Mouse (Mus musculus): Measurements from ENCODE around the gene Zfp523. TPM values are rescaled to one million over a fixed set of nuclear protein-coding genes. Genes with fewer than 3 reads are reported as not detected.
"Not testable (repeated sequence)": the region's sequence is repeated elsewhere in the genome, so short reads cannot be mapped to it uniquely, and the experiment has no call there.

Gene Zfp523
- polyA plus RNA-seq, 1 experiment from 2014 or later, result 51.9 TPM

DNA sequence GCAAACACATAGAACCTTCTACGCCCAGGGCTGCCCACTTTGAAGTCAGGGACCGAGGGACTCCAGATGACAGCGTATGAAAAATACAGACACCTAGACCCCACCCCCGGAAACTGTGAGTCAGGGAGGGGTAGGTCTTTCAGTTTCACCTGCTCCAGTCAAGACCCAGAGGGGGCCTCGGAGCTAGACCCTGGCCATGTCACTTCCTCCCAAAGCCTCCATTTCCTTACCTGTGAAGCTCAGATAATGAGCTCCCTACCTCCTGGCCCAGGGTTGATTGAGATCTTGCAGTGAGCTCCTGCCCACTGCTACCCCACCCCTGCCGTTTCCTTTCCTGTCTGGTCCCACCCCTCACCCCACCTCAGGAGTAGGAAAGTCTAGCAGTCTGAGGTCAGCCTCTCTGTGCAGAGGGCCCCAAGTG lies 35.0 kb downstream of the Zfp523 start:
- Histone ChIP-seq H3K4me3 (replicated peaks) (no peak overlapping the region), H3K4me2 (no peak overlapping the region), H3K9me3 (no peaks in the 10 kb centered on the region), H3K27me3 (no peaks in the 10 kb centered on the region), H3K9ac (replicated peaks) (0 out of 2 replicates have a peak overlapping the region, but pooled peaks have one; percentile 2), H3K4me1 (replicated peaks) (peaks cover 28% of the 10 kb centered on the region), H3K27ac (no peak overlapping the region), H3K36me3 (no peaks in the 10 kb centered on the region)
- no peak for ATAC-seq (ENCODE audit: insufficient number of reproducible peaks, insufficient read depth, low FRiP score, low TSS enrichment, low read depth)
- WGBS, result 66% methylated on average over 6 of the region's 6 CpGs

GRCm38 (mm10) chr17:28212391-28212790 lies 35.5 kb downstream of the Zfp523 start:
- Histone ChIP-seq H3K4me3 (replicated peaks) (no peak overlapping the region), H3K4me1 (replicated peaks) (peaks cover 26% of the 10 kb centered on the region), H3K27me3 (no peaks in the 10 kb centered on the region), H3K27ac (no peak overlapping the region), H3K36me3 (no peaks in the 10 kb centered on the region), H3K9me3 (no peaks in the 10 kb centered on the region), H3K4me2 (no peak overlapping the region), H3K9ac (replicated peaks) (0 out of 2 replicates have a peak overlapping the region, but pooled peaks have one; percentile 2)
- WGBS, result 64% methylated on average over 9 of the region's 9 CpGs
- ATAC-seq (ENCODE audit: insufficient number of reproducible peaks, insufficient read depth, low FRiP score, low TSS enrichment, low read depth), result no peak

GRCm38 (mm10) chr17:28213236-28213635 lies 36.3 kb downstream of the Zfp523 start:
- Histone ChIP-seq H3K4me3 (replicated peaks) (no peak overlapping the region), H3K9ac (replicated peaks) (no peak overlapping the region), H3K4me2 (no peak overlapping the region), H3K27me3 (no peaks in the 10 kb centered on the region), H3K9me3 (no peaks in the 10 kb centered on the region), H3K27ac (no peak overlapping the region), H3K4me1 (replicated peaks) (peaks cover 25% of the 10 kb centered on the region), H3K36me3 (no peaks in the 10 kb centered on the region)
- WGBS, result 31% methylated on average over 4 of the region's 4 CpGs
- no peak for ATAC-seq (ENCODE audit: insufficient number of reproducible peaks, insufficient read depth, low FRiP score, low TSS enrichment, low read depth)

DNA sequence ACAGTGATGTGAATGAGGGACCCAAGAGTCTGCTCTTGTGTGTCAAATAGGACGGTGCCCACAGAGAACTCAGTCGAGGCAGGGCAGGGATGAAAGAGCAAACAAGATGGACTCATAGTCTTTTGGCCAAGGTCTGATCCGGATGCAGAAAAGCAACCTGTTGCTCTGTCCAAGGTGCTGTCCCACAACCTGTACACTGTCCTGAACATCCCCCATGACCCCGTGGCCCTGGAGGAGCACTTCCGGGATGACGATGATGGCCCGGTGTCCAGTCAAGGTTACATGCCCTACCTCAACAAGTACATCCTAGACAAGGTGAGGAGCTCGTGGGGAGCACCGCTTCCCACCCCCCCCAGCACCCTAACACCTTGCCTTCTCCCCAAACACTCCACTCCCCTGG lies 39.9 kb downstream of the Zfp523 start:
- H3K9me3 ChIP-seq, result no peaks in the 10 kb centered on the region
- no peak overlapping the region for H3K9ac ChIP-seq (replicated peaks)
- H3K36me3 ChIP-seq, result no peaks in the 10 kb centered on the region
- ATAC-seq (ENCODE audit: insufficient number of reproducible peaks, insufficient read depth, low FRiP score, low TSS enrichment, low read depth), result no peak
- no peak overlapping the region for H3K4me2 ChIP-seq
- no peak overlapping the region for H3K27ac ChIP-seq
- peaks cover 22% of the 10 kb centered on the region for H3K4me1 ChIP-seq (replicated peaks)
- 86% methylated on average over 9 of the region's 9 CpGs for WGBS
- H3K4me3 ChIP-seq (replicated peaks), result no peak overlapping the region
- H3K27me3 ChIP-seq, result no peaks in the 10 kb centered on the region

GRCm38 (mm10) chr17:28217721-28218649 lies 41.1 kb downstream of the Zfp523 start:
- Histone ChIP-seq H3K4me3 (replicated peaks) (peak overlapping the region; percentile 9; the same call in 1 of the 2 replicates), H3K4me2 (peak overlapping the region; percentile 38), H3K27me3 (no peaks in the 10 kb centered on the region)

DNA sequence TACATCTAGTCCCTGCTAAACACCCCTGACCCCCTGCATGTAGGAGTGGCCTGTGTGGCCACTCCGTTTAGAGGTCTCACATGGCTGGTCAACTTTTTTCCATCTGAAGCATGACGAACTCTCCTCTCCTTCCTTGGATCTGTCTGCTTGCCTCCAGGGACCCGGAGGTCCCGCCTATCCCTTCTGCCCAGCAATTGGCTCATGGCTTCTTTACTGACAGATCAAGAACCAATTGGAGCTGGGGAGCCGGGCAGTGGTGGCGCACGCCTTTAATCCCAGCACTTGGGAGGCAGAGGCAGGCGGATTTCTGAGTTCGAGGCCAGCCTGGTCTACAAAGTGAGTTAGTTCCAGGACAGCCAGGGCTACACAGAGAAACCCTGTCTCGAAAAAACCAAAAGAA lies 45.5 kb downstream of the Zfp523 start:
- not testable (repeated sequence) for H3K4me2 ChIP-seq; ATAC-seq (ENCODE audit: insufficient number of reproducible peaks, insufficient read depth, low FRiP score, low TSS enrichment, low read depth)
- WGBS, result 93% methylated on average over 10 of the region's 10 CpGs

More at GRCm38 (mm10) chr17:28217721-28218649, 41.1 kb downstream of the Zfp523 start:
- H3K9ac ChIP-seq (replicated peaks), result peak overlapping the region; percentile 42; the same call in 1 of the 2 replicates
- no peaks in the 10 kb centered on the region for H3K36me3 ChIP-seq
- peak overlapping the region; percentile 77 for H3K27ac ChIP-seq
- ATAC-seq (ENCODE audit: insufficient number of reproducible peaks, insufficient read depth, low FRiP score, low TSS enrichment, low read depth), result no peak
- H3K4me1 ChIP-seq (replicated peaks), result peaks cover 17% of the 10 kb centered on the region
- WGBS, result 15% methylated on average over 23 of the region's 23 CpGs
- H3K9me3 ChIP-seq, result no peaks in the 10 kb centered on the region

DNA sequence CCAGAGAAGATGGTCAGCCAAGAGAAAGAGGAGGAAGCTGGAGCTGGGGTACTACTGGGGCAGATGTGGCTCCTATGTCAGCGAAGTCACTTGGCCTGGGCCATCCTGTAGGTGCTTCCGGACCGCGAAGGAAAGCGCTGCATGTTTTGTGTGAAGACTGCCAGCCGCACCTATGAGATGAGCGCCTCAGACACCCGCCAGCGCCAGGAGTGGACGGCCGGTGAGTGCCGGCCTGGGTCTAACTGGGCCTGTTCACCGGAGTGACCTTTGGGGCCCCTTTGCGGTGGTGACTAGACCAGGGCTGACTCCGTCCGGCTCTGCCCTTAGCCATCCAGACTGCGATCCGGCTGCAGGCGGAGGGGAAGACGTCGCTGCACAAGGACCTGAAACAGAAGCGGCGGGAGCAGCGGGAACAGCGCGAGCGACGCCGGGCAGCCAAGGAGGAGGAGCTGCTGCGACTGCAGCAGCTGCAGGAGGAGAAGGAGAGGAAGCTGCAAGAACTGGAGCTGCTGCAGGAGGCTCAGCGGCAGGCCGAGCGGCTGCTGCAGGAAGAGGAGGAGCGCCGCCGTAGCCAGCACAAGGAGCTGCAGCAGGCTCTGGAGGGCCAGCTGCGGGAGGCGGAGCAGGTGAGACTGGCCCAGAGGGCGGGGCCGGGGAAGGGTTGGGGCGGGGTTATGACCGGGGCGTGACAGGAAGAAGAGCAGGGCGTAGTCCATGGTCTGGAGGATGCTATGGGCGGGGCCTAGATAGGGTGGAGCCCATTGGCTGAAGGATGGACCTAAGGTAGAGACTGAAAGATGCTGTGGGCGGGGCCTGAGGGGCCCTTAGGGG lies 46.8 kb downstream of the Zfp523 start:
- Histone ChIP-seq H3K27me3 (no peaks in the 10 kb centered on the region), H3K27ac (peak overlapping the region; percentile 88), H3K9ac (replicated peaks) (peak overlapping the region; percentile 81), H3K4me2 (peak overlapping the region; percentile 95), H3K9me3 (no peaks in the 10 kb centered on the region), H3K4me1 (replicated peaks) (peaks cover 21% of the 10 kb centered on the region), H3K36me3 (peaks cover 10% of the 10 kb centered on the region), H3K4me3 (replicated peaks) (peak overlapping the region; percentile 55)
- WGBS, result under 1% methylated on average over 46 of the region's 46 CpGs
- ATAC-seq (ENCODE audit: insufficient number of reproducible peaks, insufficient read depth, low FRiP score, low TSS enrichment, low read depth), result peak; percentile 70

More for the DNA sequence above, 45.5 kb downstream of the Zfp523 start:
- not testable (repeated sequence) for H3K9me3 ChIP-seq; H3K27ac ChIP-seq; H3K9ac ChIP-seq (replicated peaks); H3K36me3 ChIP-seq; H3K4me3 ChIP-seq (replicated peaks); H3K27me3 ChIP-seq
- H3K4me1 ChIP-seq (replicated peaks), result peaks cover 31% of the 10 kb centered on the region

- 83% methylated on average over 10 of the region's 10 CpGs for WGBS
- Histone ChIP-seq H3K4me3 (replicated peaks) (no peak overlapping the region), H3K4me1 (replicated peaks) (peaks cover 21% of the 10 kb centered on the region), H3K36me3 (peaks cover 11% of the 10 kb centered on the region), H3K27ac (peak overlapping the region; percentile 88; the same call in 1 of the 2 replicates), H3K27me3 (no peaks in the 10 kb centered on the region), H3K9me3 (no peaks in the 10 kb centered on the region), H3K9ac (replicated peaks) (no peak overlapping the region), H3K4me2 (no peak overlapping the region)
- no peak for ATAC-seq (ENCODE audit: insufficient number of reproducible peaks, insufficient read depth, low FRiP score, low TSS enrichment, low read depth)
Measured at GRCm38 (mm10) chr17:28224615-28225014, 47.7 kb downstream of the Zfp523 start.

GRCm38 (mm10) chr17:28226014-28226413 lies 49.1 kb downstream of the Zfp523 start:
- Histone ChIP-seq H3K27ac (peak overlapping the region; percentile 45; the same call in 1 of the 2 replicates), H3K9ac (replicated peaks) (peak overlapping the region; percentile 54), H3K4me2 (peak overlapping the region; percentile 68), H3K4me3 (replicated peaks) (peak overlapping the region; percentile 37), H3K36me3 (peaks cover 11% of the 10 kb centered on the region), H3K9me3 (no peaks in the 10 kb centered on the region), H3K27me3 (no peaks in the 10 kb centered on the region; the same call in 1 of the 2 replicates), H3K4me1 (replicated peaks) (peaks cover 21% of the 10 kb centered on the region)
- 1% methylated on average over 21 of the region's 21 CpGs for WGBS
- peak; percentile 39; the same call in 1 of the 2 replicates for ATAC-seq (ENCODE audit: insufficient number of reproducible peaks, insufficient read depth, low FRiP score, low TSS enrichment, low read depth)

GRCm38 (mm10) chr17:28230486-28230885 lies 53.6 kb downstream of the Zfp523 start:
- no peaks in the 10 kb centered on the region for H3K9me3 ChIP-seq
- WGBS, result 81% methylated on average over 6 of the region's 6 CpGs
- no peak for ATAC-seq (ENCODE audit: insufficient number of reproducible peaks, insufficient read depth, low FRiP score, low TSS enrichment, low read depth)
- H3K4me1 ChIP-seq (replicated peaks), result peaks cover 26% of the 10 kb centered on the region
- no peaks in the 10 kb centered on the region; the same call in none of the 2 replicates for H3K27me3 ChIP-seq
- H3K4me2 ChIP-seq, result no peak overlapping the region
- peaks cover 11% of the 10 kb centered on the region for H3K36me3 ChIP-seq
- H3K27ac ChIP-seq, result no peak overlapping the region
- no peak overlapping the region for H3K9ac ChIP-seq (replicated peaks)
- H3K4me3 ChIP-seq (replicated peaks), result no peak overlapping the region
